Mouse (Mus musculus) lung, embryonic 16.5 days (tissue): ENCODE measurements around the gene Grin2b. TPM values are rescaled to one million over a fixed set of nuclear protein-coding genes. Genes with fewer than 3 reads are reported as not detected.

ENCODE experiments used
- ATAC-seq: fragments of 200-750 bp; cut with Nextera tagmentation; 2 replicates; pipeline ENCODE4 v1.8.0; 2017; ENCODE audit warnings: low read depth, mild to moderate bottlenecking, moderate library complexity
- H3K27ac ChIP-seq: fragments of 300-500 bp; sonication (generic); 2 replicates; pipeline ENCODE4 v1.5.1; 2014; ENCODE audit warnings: mild to moderate bottlenecking, control low read depth, low read length
- H3K27me3 ChIP-seq: fragments of 300-500 bp; sonication (generic); 2 replicates; pipeline ENCODE4 v1.6.1; 2014; ENCODE audit warnings: low read depth, low read length, mixed read lengths; ENCODE audit not compliant: control insufficient read depth, insufficient read depth
- H3K36me3 ChIP-seq: fragments of 300-500 bp; sonication (generic); 2 replicates; pipeline ENCODE4 v1.6.1; 2014; ENCODE audit warnings: low read length; ENCODE audit not compliant: control insufficient read depth, insufficient read depth
- H3K4me1 ChIP-seq: fragments of 300-500 bp; sonication (generic); replicated peaks from 2 replicates; pipeline ENCODE4 v1.6.1; 2014; ENCODE audit warnings: low read length, mixed read lengths; ENCODE audit not compliant: control insufficient read depth, insufficient read depth
- H3K4me2 ChIP-seq: fragments of 300-500 bp; sonication (generic); 2 replicates; pipeline ENCODE4 v1.6.1; 2014; ENCODE audit warnings: low read depth, low read length, control low read depth
- H3K4me3 ChIP-seq: fragments of 300-500 bp; sonication (generic); 2 replicates; pipeline ENCODE4 v1.5.1; 2014; ENCODE audit warnings: mild to moderate bottlenecking, low read length, control low read depth
- H3K9ac ChIP-seq: fragments of 300-500 bp; sonication (generic); 2 replicates; pipeline ENCODE4 v1.6.1; 2014; ENCODE audit warnings: low read length, control low read depth
- H3K9me3 ChIP-seq: fragments of 300-500 bp; sonication (generic); 2 replicates; pipeline ENCODE4 v1.6.1; 2016; ENCODE audit warnings: low read length; ENCODE audit not compliant: control insufficient read depth
- WGBS: fragments of 180-500 bp; shearing (Covaris S2); extraction: QIAGEN DNeasy Blood & Tissue Kit; methylation state at CpG from one replicate; pipeline ENCODE4 v1.1.7; 2014; 5-methylcytosine and 5-hydroxymethylcytosine counted together
- polyA plus RNA-seq: library from polyadenylated mRNA; unstranded; fragments of >200 nt; fragmentation: Nextera tagmentation; extraction: Ambion mirVana; gene quantifications from 2 replicates; pipeline ENCODE4 v1.2.1, GENCODE M21; 2015

Gene Grin2b
- polyA plus RNA-seq, 1 experiment from 2014 or later, result 2.8 TPM

- no peak overlapping the region for H3K27ac ChIP-seq
- WGBS, result 81% methylated on average over 4 of the region's 4 CpGs
- no peaks in the 10 kb centered on the region for H3K36me3 ChIP-seq
- H3K27me3 ChIP-seq, result no peaks in the 10 kb centered on the region
- H3K4me3 ChIP-seq, result no peak overlapping the region
- no peak overlapping the region for H3K9ac ChIP-seq
- ATAC-seq, result no peak
- H3K4me2 ChIP-seq, result no peak overlapping the region
- H3K4me1 ChIP-seq, result peaks cover 6% of the 10 kb centered on the region
- H3K9me3 ChIP-seq, result no peaks in the 10 kb centered on the region
These were observed 381.9 kb downstream of the Grin2b start for GRCm38 (mm10) chr6:135791412-135791811.

GRCm38 (mm10) chr6:135789603-135790170, 383.6 kb downstream of the Grin2b start:
- Histone ChIP-seq H3K27me3 (no peaks in the 10 kb centered on the region), H3K27ac (no peak overlapping the region), H3K4me1 (peaks cover 9% of the 10 kb centered on the region), H3K9ac (no peak overlapping the region), H3K36me3 (no peaks in the 10 kb centered on the region), H3K4me3 (no peak overlapping the region), H3K4me2 (no peak overlapping the region), H3K9me3 (no peaks in the 10 kb centered on the region)
- 0 out of 2 replicates have a peak, but pooled peaks have one; percentile 31 for ATAC-seq
- 59% methylated on average over 11 of the region's 11 CpGs for WGBS

DNA sequence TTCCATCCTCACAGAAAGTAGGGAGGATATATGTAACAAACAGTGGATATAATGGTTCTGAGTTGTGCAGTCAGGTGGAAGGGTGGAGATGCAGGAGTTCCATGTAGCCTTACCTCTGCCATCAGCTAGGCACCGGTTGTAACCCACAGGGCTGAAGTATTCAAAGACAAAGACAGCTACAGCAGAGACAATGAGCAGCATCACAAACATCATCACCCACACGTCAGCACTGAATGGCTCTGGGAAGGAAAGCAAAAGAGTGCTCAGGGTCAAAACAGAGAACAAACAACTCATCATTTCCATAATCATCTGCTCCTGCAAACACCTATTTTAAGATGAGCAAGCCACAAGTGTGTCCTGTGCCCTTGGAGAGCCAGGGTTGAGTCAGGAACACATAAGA, 398.6 kb downstream of the Grin2b start:
- Histone ChIP-seq H3K4me2 (no peak overlapping the region), H3K27ac (no peak overlapping the region), H3K9ac (no peak overlapping the region), H3K36me3 (no peaks in the 10 kb centered on the region), H3K27me3 (no peaks in the 10 kb centered on the region), H3K9me3 (no peaks in the 10 kb centered on the region; the same call in 1 of the 2 replicates), H3K4me3 (no peak overlapping the region), H3K4me1 (no peaks in the 10 kb centered on the region)
- WGBS, result 90% methylated on average over 2 of the region's 2 CpGs
- no peak for ATAC-seq

DNA sequence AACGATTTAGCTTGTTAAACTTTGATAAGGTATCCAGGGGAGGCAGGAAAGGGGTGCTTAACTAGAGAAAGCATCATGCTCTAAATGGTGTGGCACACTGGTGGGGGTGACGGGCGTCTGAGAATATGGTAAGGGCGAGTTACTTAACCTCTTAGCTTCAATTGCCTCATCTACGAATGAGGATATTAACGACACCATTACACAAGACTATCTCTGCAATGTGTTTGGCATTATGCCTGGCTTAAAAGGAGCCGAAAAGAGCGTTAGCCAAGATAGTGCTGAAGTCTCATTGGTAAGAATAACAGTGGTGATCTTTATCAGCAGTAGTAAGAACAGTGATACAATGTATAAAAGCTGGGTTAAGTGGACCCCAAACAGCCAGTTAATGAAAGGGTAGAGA, 405.7 kb downstream of the Grin2b start:
- Histone ChIP-seq H3K9me3 (no peaks in the 10 kb centered on the region), H3K27me3 (no peaks in the 10 kb centered on the region), H3K4me2 (no peak overlapping the region), H3K36me3 (no peaks in the 10 kb centered on the region), H3K4me3 (no peak overlapping the region), H3K9ac (no peak overlapping the region), H3K4me1 (0 out of 2 replicates have a peak, but pooled peaks cover 3% of the 10 kb centered on the region), H3K27ac (no peak overlapping the region)
- ATAC-seq, result peak; percentile 63
- 51% methylated on average over 8 of the region's 8 CpGs for WGBS

DNA sequence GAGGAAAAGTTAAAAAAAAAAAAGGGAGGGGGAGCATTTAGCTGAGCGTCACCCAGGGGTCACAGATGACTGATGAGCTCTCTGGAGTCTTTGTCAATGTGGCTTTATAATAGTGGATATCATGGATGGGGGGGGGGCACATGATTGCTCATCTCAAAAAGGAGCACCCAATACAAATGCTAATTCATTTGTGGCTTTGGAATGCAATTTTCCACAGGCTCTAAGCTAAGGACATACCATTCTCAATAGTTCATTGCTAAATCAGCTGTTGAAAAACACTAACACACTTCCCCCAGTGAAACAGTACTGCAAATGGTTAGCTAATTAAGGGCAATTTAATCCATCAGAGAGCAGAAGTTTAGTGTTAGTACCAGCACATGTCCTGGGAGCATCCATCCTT, 414.6 kb downstream of the Grin2b start:
- no peaks in the 10 kb centered on the region for H3K27me3 ChIP-seq
- no peak overlapping the region for H3K9ac ChIP-seq
- no peak overlapping the region for H3K4me3 ChIP-seq
- H3K27ac ChIP-seq, result no peak overlapping the region
- H3K36me3 ChIP-seq, result no peaks in the 10 kb centered on the region
- no peak overlapping the region for H3K4me2 ChIP-seq
- ATAC-seq, result no peak
- 67% methylated on average over 1 of the region's 1 CpGs for WGBS
- H3K9me3 ChIP-seq, result no peaks in the 10 kb centered on the region
- H3K4me1 ChIP-seq, result 0 out of 2 replicates have a peak, but pooled peaks cover 3% of the 10 kb centered on the region

DNA sequence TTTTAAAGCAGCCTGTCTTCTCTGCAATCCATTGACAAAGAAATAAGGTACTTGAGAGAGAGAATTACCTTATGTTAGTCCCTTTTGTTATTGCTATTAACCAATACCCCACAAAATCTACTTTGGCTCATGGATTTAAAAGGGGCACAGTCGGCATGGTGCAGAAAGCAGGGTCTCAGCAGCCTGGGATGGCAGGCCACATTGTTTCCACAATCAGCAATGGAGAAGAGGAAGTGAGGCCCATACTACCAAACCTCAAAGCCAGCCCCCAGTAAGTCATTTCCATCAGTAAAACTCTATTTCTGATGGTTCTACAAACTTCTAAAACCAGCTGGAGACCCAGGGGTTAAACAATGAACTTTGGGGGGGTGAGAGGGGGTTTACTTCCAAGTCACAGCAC, 417.2 kb downstream of the Grin2b start:
- no peak overlapping the region for H3K27ac ChIP-seq
- no peaks in the 10 kb centered on the region for H3K9me3 ChIP-seq
- no peak overlapping the region for H3K4me3 ChIP-seq
- no peaks in the 10 kb centered on the region for H3K4me1 ChIP-seq
- no peak for ATAC-seq
- 66% methylated on average over 1 of the region's 1 CpGs for WGBS
- H3K27me3 ChIP-seq, result no peaks in the 10 kb centered on the region
- H3K36me3 ChIP-seq, result no peaks in the 10 kb centered on the region
- H3K4me2 ChIP-seq, result no peak overlapping the region
- no peak overlapping the region for H3K9ac ChIP-seq

DNA sequence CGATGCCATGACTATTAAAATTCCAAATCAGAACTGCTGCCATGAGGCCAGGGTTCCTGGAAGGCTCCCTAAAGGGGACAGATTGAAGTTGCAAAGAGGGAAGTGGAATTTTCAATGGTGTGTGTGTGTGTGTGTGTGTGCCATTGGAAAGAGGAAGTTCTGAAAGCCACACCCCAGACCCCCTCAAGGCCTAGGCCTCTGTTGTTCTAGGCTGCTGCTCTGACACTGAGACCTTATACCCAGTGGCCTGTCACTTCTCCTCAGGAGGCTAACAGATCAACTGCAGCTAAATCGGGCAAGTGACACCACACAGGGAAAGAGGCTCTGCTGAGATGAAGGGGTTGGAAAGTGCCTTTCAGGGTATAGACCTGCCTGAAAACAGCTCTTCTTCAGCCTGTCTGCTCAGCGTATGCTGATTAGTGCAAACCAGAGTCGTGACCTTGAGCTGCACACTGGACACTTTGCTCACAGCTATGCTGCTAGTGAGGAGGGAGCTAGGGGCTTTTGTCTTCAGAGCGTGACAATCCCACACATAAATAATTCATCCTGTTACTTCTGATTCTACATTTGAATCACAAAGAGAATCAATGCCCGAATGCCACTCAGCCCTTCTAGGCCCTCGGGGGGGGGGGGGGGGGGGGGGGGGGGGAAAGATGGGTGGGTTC, 424.8 kb downstream of the Grin2b start:
- H3K4me2 ChIP-seq, result no peak overlapping the region
- H3K4me1 ChIP-seq, result no peaks in the 10 kb centered on the region
- ATAC-seq, result no peak
- H3K9ac ChIP-seq, result no peak overlapping the region
- WGBS, result 82% methylated on average over 6 of the region's 7 CpGs
- H3K27ac ChIP-seq, result no peak overlapping the region
- H3K36me3 ChIP-seq, result no peaks in the 10 kb centered on the region
- H3K9me3 ChIP-seq, result no peaks in the 10 kb centered on the region
- H3K4me3 ChIP-seq, result no peak overlapping the region
- no peaks in the 10 kb centered on the region for H3K27me3 ChIP-seq

DNA sequence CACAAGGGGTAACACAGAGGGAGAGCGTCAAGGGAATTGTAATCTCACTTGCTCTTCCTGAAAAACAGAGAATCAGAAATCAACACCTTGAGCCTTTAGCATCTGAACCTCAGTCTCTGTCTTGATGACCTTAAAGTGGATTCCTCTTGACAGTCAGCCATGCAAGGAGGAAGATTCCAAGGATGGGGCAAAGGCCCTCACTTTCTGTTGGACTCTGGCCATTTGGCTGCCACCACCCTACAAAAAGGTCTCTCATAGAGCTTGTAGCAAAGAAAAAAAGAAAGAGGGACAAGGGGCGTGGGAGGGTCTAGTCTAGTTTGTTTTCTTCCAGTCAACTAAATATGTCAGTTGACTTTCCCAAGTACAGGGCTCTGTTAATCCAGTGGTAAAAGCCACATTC, 427.7 kb downstream of the Grin2b start:
- no peak for ATAC-seq
- 70% methylated on average over 2 of the region's 2 CpGs for WGBS
- no peaks in the 10 kb centered on the region for H3K36me3 ChIP-seq

DNA sequence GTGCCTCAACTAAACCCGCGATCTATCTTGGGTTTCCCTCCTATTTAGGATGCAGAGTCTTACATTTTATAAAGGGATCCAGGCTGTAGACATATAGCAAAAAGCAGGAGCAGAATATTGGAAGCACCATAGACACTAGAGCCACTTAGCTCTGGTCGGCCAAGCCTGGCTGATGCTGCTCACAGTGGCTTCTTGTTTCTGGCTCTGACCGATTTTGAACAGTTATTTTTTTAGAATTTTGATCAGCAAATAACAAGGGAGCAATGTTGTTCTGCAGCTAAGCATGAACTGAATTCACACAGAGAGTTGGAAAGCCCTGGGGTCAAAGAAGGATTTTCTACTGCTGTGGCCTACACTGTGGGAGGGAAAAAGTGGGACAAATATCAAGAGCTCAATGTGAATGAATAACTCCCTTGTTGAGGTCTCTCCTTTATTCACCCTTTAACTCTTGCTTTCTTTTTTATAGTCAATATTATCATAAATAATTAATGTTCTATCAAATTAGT, 439.0 kb downstream of the Grin2b start:
- H3K27me3 ChIP-seq, result no peaks in the 10 kb centered on the region
- 88% methylated on average over 4 of the region's 4 CpGs for WGBS
- H3K9me3 ChIP-seq, result peaks cover 9% of the 10 kb centered on the region
- no peak overlapping the region for H3K4me2 ChIP-seq
- no peak overlapping the region for H3K9ac ChIP-seq
- ATAC-seq, result no peak
- no peak overlapping the region for H3K4me3 ChIP-seq
- no peak overlapping the region for H3K27ac ChIP-seq
- H3K4me1 ChIP-seq, result no peaks in the 10 kb centered on the region
- no peaks in the 10 kb centered on the region for H3K36me3 ChIP-seq

More for the DNA sequence above, 427.7 kb downstream of the Grin2b start:
- no peak overlapping the region for H3K4me3 ChIP-seq
- no peak overlapping the region for H3K9ac ChIP-seq
- H3K4me1 ChIP-seq, result no peaks in the 10 kb centered on the region
- H3K4me2 ChIP-seq, result no peak overlapping the region
- H3K27me3 ChIP-seq, result no peaks in the 10 kb centered on the region
- H3K27ac ChIP-seq, result no peak overlapping the region
- no peaks in the 10 kb centered on the region for H3K9me3 ChIP-seq
